Comparison of ENCODE assay signal across 25 mouse cellular contexts in genomic region chr14:22666437-22666836, GRCm38 (mm10).
A peak's percentile ranks its signal among the peaks of the same experiment; 100 is the strongest.
DNase-seq lines count a peak whose midpoint lies in the region; ATAC-seq lines count a peak whose summit lies in the region.
"Had no signal": no experiment of that assay in that cellular context is flagged by ENCODE, and none has a peak within 500 bp of the region (broad histone marks: within the 10 kb centered on the region; RNA-seq: fewer than 3 reads in every experiment).

No protein-coding gene starts in this region.

- H3K4me1 ChIP-seq in heart, embryonic 16.5 days (ENCODE audit: control insufficient read depth, insufficient read depth, low read length) = peaks cover 4% of the 10 kb centered on the region; the same call in 1 of the 2 replicates
- no peaks in the 10 kb centered on the region for H3K4me1 ChIP-seq in midbrain, embryonic 11.5 days (ENCODE audit: control insufficient read depth, insufficient read depth, low read length)
- H3K4me1 ChIP-seq in midbrain, embryonic 16.5 days (ENCODE audit: control insufficient read depth, insufficient read depth, low read length) = no peaks in the 10 kb centered on the region
- H3K4me1 ChIP-seq: embryonic facial prominence, embryonic 12.5 days had no signal

- no peaks in the 10 kb centered on the region for H3K9me3 ChIP-seq in heart, embryonic 16.5 days (replicated peaks; ENCODE audit: control insufficient read depth, low read length)
- no peaks in the 10 kb centered on the region for H3K9me3 ChIP-seq in midbrain, embryonic 11.5 days (ENCODE audit: control insufficient read depth, low read length)
- H3K9me3 ChIP-seq in midbrain, embryonic 16.5 days (replicated peaks; ENCODE audit: control insufficient read depth, low read length, poor library complexity, severe bottlenecking) = no peaks in the 10 kb centered on the region
- H3K9me3 ChIP-seq: embryonic facial prominence, embryonic 12.5 days; embryonic facial prominence, embryonic 15.5 days; hindbrain, embryonic 10.5 days; hindbrain, embryonic 13.5 days had no signal

- no peak overlapping the region for H3K4me2 ChIP-seq in heart, embryonic 16.5 days (ENCODE audit: low read depth, low read length)
- H3K4me2 ChIP-seq in midbrain, embryonic 11.5 days = no peak overlapping the region
- H3K4me2 ChIP-seq in midbrain, embryonic 16.5 days (ENCODE audit: low read length) = no peak overlapping the region
- H3K4me2 ChIP-seq: embryonic facial prominence, embryonic 12.5 days; embryonic facial prominence, embryonic 15.5 days; hindbrain, embryonic 13.5 days had no signal

- 35% methylated on average over 3 of the region's 3 CpGs for WGBS in heart, embryonic 16.5 days
- WGBS in midbrain, embryonic 11.5 days = 89% methylated on average over 3 of the region's 3 CpGs
- WGBS in midbrain, embryonic 16.5 days = 79% methylated on average over 3 of the region's 3 CpGs

- H3K27ac ChIP-seq in heart, embryonic 16.5 days (ENCODE audit: low read length) = no peak overlapping the region
- no peak overlapping the region for H3K27ac ChIP-seq in midbrain, embryonic 11.5 days (ENCODE audit: low read depth, low read length)
- H3K27ac ChIP-seq in midbrain, embryonic 16.5 days (ENCODE audit: low read length) = no peak overlapping the region
- H3K27ac ChIP-seq: embryonic facial prominence, embryonic 12.5 days; embryonic facial prominence, embryonic 15.5 days; hindbrain, embryonic 13.5 days had no signal

- no peaks in the 10 kb centered on the region for H3K36me3 ChIP-seq in heart, embryonic 16.5 days (ENCODE audit: control insufficient read depth, insufficient read depth)
- no peaks in the 10 kb centered on the region for H3K36me3 ChIP-seq in midbrain, embryonic 11.5 days (ENCODE audit: control insufficient read depth, insufficient read depth, low read length)
- H3K36me3 ChIP-seq in midbrain, embryonic 16.5 days (ENCODE audit: control insufficient read depth, insufficient read depth, low read length) = no peaks in the 10 kb centered on the region
- H3K36me3 ChIP-seq: embryonic facial prominence, embryonic 12.5 days; embryonic facial prominence, embryonic 15.5 days; hindbrain, embryonic 10.5 days; hindbrain, embryonic 13.5 days had no signal

- no peak overlapping the region for H3K9ac ChIP-seq in heart, embryonic 16.5 days (ENCODE audit: low read length)
- H3K9ac ChIP-seq in midbrain, embryonic 11.5 days (ENCODE audit: low read length) = no peak overlapping the region
- no peak overlapping the region for H3K9ac ChIP-seq in midbrain, embryonic 16.5 days (ENCODE audit: low read depth, low read length)
- H3K9ac ChIP-seq: embryonic facial prominence, embryonic 12.5 days; embryonic facial prominence, embryonic 15.5 days; forebrain, postnatal 0 days; hindbrain, embryonic 13.5 days had no signal

- DNase-seq in gastrocnemius, postnatal 25 days = peak; percentile 12
- no peak for DNase-seq in gastrocnemius, postnatal 10 days
- no peak for DNase-seq in heart, adult 9 months (ENCODE audit: low spot score in 2 of 2)
- DNase-seq in midbrain, embryonic 11.5 days (ENCODE audit: low spot score, missing footprints) = peak; percentile 69
- DNase-seq: adrenal gland, adult 2 months; adrenal gland, postnatal 14 days; cerebellum, adult 11 months; cerebellum, adult 2 months; cerebellum, adult 9-11 months; cerebellum, postnatal 25 days; forebrain, postnatal 0 days; gastrocnemius, postnatal 14 days; heart, postnatal 36 days; kidney, adult 18-20 months; kidney, adult 9 months had no signal

- no peak overlapping the region for H3K4me3 ChIP-seq in heart, embryonic 16.5 days (ENCODE audit: low read length)
- no peak overlapping the region for H3K4me3 ChIP-seq in midbrain, embryonic 11.5 days (ENCODE audit: low read depth, low read length)
- H3K4me3 ChIP-seq in midbrain, embryonic 16.5 days (ENCODE audit: low read depth, low read length) = no peak overlapping the region
- H3K4me3 ChIP-seq: embryonic facial prominence, embryonic 12.5 days; embryonic facial prominence, embryonic 15.5 days; hindbrain, embryonic 10.5 days; hindbrain, embryonic 13.5 days had no signal

- 0 out of 2 replicates have a peak, but pooled peaks have one; percentile 65 for ATAC-seq in heart, embryonic 16.5 days (replicated peaks; ENCODE audit: extremely low read depth, insufficient read depth, low FRiP score)
- ATAC-seq in midbrain, embryonic 11.5 days (ENCODE audit: low FRiP score) = no peak
- ATAC-seq in midbrain, embryonic 16.5 days = no peak
- ATAC-seq: CD4-positive, CD25-positive, alpha-beta regulatory T cell, adult 4 months; forebrain, embryonic 14.5 days; forebrain, postnatal 0 days; hindbrain, embryonic 16.5 days; intestine, embryonic 16.5 days had no signal

- 0 out of 2 replicates have a peak, but pooled peaks cover 2% of the 10 kb centered on the region for H3K27me3 ChIP-seq in heart, embryonic 16.5 days (ENCODE audit: control insufficient read depth, insufficient read depth, low read length)
- H3K27me3 ChIP-seq in midbrain, embryonic 11.5 days (ENCODE audit: control insufficient read depth, insufficient read depth, low read length) = no peaks in the 10 kb centered on the region
- H3K27me3 ChIP-seq in midbrain, embryonic 16.5 days (ENCODE audit: control insufficient read depth, insufficient read depth, low read depth, low read length) = peaks cover 1% of the 10 kb centered on the region; the same call in 1 of the 2 replicates
- H3K27me3 ChIP-seq: embryonic facial prominence, embryonic 12.5 days; embryonic facial prominence, embryonic 15.5 days; hindbrain, embryonic 13.5 days had no signal

Comparison
In these comparisons a context has a peak if more than half of its experiments do, and no peak if none do; other contexts are left out.
1. DNase-seq: peak in gastrocnemius, postnatal 25 days (single experiment) and midbrain, embryonic 11.5 days (single experiment); none in gastrocnemius, postnatal 10 days (single experiment) and heart, adult 9 months (0 of 2).